Mouse (Mus musculus): ENCODE measurements around the gene Fam222a.

The Fam222a gene

DNA sequence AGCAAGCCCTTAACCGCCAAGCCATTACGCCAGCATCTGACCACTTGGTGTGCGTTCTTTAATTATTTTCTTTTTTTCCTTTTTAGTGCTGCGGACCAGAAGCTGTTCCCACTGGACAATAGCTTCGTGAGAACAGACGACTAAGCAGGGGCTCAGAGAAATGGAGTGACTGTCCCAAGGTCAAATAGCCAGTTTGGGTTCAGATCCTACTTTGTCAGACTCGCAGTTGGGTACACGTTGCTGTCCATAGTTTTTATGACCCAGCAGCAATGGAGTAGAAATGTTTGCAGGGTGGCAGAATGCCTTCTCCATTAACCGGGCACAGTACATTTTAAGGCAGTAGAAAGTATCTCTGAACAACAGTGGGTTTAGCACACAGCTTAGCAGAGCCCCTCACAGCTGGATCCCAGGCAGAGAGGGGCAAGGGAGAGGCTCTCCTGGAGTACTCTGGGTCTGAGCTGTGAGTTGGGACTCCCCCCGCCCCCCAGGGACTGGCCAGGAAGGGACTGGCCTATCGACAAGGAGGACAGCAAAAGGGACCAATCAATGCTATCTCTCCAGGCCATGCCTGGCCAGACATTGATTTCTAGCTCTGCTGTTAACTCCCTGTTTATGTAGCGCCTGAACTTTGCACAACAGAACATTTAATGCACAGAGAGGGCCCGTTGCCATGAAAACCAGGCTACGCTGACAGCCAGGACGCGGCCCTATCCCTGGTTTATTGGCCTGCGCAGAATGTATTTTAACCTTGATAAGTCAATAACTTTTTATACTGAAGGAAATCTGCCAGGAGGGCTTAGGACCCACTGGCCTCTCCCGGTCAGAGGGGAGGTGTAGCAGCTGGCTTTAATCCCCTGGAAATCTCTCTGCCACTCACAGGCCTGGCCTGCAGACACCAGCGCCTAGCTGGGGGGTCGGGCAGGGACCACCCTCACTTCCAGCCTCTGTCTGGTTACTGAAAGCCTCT lies 9.8 kb upstream of the Fam222a start:
- no peak for DNase-seq (ENCODE audit: low read depth, low spot score)

- peak; percentile 34 for DNase-seq (ENCODE audit: low read depth, low spot score)
These were observed 7.3 kb upstream of the Fam222a start for GRCm38 (mm10) chr5:114560533-114560936.

DNA sequence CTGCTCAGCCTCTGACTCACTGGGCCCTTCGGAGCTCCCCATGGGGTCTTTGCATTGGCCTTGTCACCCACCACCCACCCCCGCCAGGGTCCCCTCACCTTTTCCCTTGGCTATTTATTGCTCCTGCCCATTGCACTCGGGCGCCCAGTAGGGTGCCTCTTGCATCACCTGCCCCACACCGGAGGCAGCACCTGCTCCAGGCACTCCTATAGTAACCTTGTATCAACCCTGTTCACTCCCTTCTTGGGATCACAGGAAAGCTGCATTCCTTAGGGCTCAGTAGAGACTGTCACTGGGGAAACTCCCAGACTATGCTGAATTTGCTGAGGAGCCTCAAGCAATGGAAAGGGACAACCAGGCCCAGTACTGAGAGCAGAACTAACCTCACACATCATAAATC lies 6.9 kb upstream of the Fam222a start:
- DNase-seq (ENCODE audit: low read depth, low spot score) = peak; percentile 49

GRCm38 (mm10) chr5:114563994-114564393 lies 3.8 kb upstream of the Fam222a start:
- no peak for DNase-seq (ENCODE audit: low read depth, low spot score)

DNA sequence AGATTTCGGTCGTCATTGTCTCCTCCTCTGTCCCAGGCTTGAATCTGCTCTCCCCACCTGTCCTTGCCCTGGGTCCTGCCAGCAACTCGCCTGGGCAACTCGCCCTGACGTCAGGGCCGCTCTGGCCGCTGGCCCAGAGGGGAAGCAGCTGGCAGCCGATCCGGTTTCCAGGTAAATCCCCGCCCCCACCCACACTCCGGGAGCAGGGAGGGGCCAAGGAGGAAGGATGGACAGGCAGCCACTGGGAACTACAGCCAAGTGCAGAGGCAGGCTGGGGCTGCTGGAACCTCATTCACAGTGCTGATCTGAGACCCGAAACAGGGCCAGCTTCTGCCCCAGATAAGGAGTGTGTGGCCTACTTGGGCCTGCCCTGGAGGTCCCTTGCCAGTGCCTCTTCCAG lies 2.5 kb upstream of the Fam222a start:
- DNase-seq (ENCODE audit: low read depth, low spot score) = peak; percentile 82

DNA sequence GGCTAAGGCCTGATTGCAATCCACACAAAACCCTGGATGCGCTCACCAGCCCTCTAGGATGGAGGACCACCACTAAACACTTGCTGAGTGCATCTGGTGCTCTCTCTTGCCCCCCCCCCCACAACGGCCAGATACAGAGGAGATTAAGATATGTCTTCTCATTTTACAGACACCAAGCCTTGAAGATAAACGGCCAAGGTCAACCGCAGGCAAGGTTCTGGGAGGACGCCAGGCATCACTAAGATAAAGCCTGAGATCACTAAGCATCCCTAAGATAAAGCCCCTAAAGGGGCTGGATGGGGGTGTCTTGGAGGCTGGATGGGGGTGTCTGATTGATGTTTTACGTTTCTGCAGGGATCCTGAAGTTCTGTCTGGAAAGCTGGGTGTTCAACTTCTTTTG lies 2.1 kb upstream of the Fam222a start:
- DNase-seq (ENCODE audit: low read depth, low spot score) = no peak

DNA sequence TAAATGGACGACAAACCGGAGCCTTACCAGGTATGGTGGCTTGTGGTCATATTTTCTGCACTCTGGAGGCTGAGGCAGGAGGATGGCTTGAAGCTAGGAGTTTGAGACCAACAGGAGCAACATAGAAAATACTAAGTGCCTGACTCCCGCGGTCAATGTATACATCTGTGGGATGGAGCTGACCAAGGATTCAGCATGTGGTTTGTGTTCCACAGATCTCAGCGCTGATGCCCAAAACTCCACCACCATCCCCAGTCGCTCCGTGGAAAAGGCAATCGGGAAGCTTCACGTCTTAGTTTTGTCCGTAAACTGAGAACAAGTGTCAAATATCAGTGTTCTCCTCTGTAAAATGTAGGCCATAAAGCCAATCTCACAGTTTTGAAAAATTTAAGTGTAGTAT lies 1.4 kb upstream of the Fam222a start:
- DNase-seq (ENCODE audit: low read depth, low spot score) = no peak

GRCm38 (mm10) chr5:114567075-114567517 lies 720 bp upstream of the Fam222a start:
- peak; percentile 98 for DNase-seq (ENCODE audit: low read depth, low spot score)

GRCm38 (mm10) chr5:114568818-114569217 lies 1.0 kb downstream of the Fam222a start:
- DNase-seq (ENCODE audit: low read depth, low spot score) = no peak

GRCm38 (mm10) chr5:114569918-114570670 lies 2.3 kb downstream of the Fam222a start:
- no peak for DNase-seq (ENCODE audit: low read depth, low spot score)

- peak; percentile 51 for DNase-seq (ENCODE audit: low read depth, low spot score)
These were observed 3.1 kb downstream of the Fam222a start for GRCm38 (mm10) chr5:114570791-114571450.

DNA sequence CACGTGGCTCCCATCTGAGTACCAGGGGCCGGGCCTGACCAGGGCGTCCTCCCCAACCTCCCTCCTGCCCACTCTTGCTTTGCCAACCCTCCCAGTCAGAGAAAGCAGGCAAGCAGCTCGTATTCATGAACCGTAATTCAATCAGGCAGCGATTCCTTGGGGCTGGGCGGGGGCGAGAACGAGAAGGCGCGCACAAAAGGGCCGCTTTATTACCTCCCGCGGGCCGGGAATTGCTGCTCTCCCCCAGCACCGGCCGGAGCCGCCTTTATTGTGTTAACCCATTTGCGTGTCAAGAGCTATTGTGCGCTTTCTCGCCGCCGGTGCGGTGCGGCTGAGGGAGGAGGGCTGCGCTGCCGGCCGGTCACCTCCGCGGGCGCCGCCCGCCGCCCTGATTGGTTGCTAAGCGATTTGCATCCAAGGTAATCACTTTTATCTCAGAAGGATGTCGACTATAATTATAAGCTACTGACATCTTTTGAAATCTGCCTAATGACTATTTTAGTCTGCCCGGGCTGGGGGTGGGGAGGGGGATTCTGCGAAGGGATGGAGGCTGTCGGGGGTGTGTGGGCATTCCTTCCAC lies 3.7 kb downstream of the Fam222a start:
- peak; percentile 86 for DNase-seq (ENCODE audit: low read depth, low spot score)

GRCm38 (mm10) chr5:114572997-114573396 lies 5.2 kb downstream of the Fam222a start:
- DNase-seq (ENCODE audit: low read depth, low spot score) = no peak

DNA sequence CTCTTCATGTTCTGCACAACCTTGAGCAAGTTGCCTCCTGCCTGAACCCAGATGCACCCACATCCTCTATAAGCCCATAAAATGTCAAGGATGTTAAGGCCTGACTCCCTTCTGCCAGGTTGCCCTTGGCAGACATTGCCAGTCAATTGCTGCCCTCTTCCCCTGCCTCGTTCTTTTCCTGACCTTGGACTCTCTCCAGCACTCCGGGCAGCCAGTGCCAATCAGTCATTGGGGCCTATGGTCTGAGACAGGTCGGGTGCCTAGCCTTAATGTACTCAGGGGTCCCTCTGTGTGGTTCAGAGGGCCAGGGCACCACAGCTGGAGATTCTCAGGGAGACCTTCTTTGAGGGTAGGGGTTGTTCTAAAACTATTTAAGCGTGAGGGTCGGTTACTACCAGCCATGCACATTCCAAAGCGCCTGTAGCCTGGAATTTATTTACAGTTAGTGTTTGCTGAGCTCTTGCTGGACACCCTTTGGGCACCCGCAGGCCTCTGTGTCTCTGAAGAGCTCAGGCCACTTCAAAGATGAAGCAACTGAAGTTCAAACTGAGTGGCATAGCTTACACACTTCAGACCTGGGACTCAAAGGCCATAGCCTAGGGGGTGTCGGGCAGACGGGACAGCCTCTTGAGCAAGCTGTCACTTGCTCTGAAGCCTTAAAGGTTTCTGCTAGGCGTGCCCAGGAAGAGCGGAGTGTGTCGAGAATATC lies 6.3 kb downstream of the Fam222a start:
- DNase-seq (ENCODE audit: low read depth, low spot score) = no peak

DNA sequence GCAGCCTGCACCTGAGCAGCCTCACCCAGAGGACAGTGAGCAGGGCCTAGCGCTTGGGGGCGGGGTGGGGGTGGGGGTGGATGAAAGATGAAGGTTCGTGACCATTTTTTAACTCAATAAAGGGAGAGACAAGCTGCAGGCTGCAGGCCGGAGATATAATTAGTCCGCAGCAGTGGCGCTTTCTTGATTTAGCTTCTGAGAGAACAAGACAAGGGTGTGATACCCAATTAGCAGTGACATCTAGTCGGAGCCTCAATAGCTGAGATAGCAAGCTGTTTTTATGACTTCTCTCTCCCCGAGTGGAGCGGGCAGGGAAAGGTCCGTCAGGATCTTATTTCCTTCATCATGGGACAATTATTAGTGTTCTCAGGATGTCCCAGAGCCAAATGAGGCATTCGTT lies 7.2 kb downstream of the Fam222a start:
- DNase-seq (ENCODE audit: low read depth, low spot score) = no peak

DNA sequence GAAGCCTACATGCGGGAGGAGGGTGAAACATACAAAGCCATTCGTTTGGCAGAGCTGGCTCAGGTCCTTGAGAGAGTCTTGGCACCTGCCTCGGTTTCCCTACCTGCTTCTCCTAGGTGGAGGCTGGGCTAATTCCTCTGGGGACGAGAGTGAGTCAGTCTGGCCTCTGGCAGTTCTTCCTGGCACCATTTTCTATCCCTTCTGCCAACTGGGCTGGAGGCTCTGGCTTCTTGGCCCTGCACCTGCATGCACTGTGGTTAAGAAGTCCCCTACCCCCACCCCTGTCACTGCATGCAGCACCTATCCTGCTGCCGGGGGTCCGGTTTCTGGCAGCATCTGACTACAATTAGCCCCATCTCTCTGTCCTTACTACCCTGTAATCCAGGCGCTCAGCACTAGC lies 7.7 kb downstream of the Fam222a start:
- DNase-seq (ENCODE audit: low read depth, low spot score) = no peak

DNA sequence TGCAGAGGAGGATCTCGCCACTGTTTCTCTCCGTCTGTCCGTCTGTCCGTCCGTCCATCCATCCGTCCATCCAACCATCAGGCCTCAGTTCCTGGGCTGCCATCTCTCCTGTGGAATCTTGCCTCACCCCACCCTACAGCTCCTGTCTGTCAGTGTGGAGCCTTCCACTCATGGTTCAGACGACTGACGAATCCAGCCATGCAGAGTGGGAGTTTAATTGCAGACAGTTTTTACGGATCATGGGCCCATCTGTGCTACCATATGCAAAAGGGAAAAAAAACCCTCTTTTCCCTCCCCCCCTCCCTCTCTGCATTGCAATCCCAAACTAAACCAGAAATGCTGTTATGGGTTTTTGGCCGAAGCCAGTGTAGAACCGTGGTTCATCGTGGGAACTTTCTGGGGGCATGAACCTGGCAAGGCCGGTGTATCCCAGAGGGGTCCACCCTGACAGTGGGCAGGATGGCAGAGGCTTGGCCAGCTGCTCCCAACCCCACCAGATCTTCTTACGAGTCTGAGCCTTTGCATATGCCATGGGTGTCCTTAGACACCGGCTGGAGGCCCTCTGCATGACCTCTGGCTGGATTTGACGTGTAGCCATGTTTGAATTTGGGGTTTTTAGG lies 8.3 kb downstream of the Fam222a start:
- DNase-seq (ENCODE audit: low read depth, low spot score) = no peak

GRCm38 (mm10) chr5:114578361-114578760 lies 10.5 kb downstream of the Fam222a start:
- no peak for DNase-seq (ENCODE audit: low read depth, low spot score)

DNA sequence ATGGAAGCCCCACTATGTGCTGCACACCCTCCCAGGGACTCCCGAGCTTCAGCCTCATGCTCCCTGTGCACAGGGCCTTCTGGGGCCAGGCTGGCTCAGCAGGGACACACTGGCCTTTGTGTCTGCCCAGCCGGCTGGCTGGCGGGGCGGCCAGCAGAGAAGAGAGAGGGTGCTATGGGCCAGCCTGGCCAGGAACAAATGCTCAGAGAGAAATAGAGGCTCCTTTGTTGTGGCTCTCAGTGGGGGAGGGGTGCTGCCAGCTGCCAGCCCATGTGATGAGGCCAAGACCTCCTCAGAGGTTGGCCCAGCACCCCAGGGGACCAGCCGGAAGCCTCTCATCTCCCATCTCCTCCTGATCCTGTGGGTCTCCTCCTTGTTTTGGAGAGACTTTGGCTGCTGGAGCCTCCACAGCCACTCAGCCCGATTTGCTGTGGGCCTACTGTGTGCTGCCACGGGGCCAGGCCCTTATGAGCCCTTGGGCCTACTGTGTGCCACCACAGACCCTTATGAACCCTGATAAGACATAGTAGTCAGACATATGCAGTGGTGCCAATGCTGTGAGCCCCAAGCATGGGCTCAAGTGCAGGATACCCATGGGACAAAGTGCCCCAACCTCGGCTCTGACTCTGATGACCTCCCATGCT lies 12.0 kb downstream of the Fam222a start:
- no peak for DNase-seq (ENCODE audit: low read depth, low spot score)

DNA sequence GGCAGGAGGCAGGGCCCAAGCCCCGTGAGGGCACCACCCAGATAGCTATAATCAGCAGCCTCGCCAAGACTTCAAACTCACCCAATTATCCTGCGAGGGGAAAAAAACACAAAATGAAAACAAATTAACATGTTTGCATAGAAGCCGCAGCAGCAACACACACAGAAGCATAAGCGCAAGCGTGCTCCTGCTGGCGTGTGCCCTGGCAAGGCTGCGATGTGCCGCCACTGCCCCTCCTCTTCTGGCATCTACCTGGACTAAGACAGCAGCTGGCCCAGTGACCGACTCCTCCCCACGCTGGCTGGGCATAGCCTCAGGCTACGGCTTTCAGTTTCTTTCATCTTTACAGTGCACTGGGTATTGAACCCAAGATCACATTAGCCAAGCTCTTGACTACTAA lies 13.7 kb downstream of the Fam222a start:
- DNase-seq (ENCODE audit: low read depth, low spot score) = no peak

Data from R1 (cell line).